Mouse (Mus musculus) MEL (cell line): Measurements from ENCODE around the gene Nuak2. TPM values are rescaled to one million over a fixed set of nuclear protein-coding genes. Genes with fewer than 3 reads are reported as not detected.
A peak's percentile ranks its signal among the peaks of the same experiment; 100 is the strongest.

Experiments
- DNase-seq: peaks from one replicate; pipeline ENCODE4 v3.0.0; 2011; ENCODE audit warnings: low read depth, low spot score
- H3K27ac ChIP-seq: 2 replicates; pipeline ENCODE4 v1.5.1; 2012; ENCODE audit warnings: low read depth, mild to moderate bottlenecking, control low read depth, low read length, moderate library complexity; ENCODE audit not compliant: control insufficient read depth
- H3K27me3 ChIP-seq, 2 experiments: fragments of 150-350 bp in 1 of 2; sonication (generic) in 1 of 2; 2 replicates each; pipeline ENCODE4 v1.6.1; 2012; ENCODE audit warnings: low read length in 2 of 2, mild to moderate bottlenecking in 2 of 2, improper control_type of control experiment in 1 of 2, moderate library complexity in 1 of 2; ENCODE audit not compliant: insufficient read depth in 2 of 2, control insufficient read depth in 1 of 2
- H3K36me3 ChIP-seq, 2 experiments: 2 replicates each; pipeline ENCODE4 v1.6.1; 2012 to 2014; ENCODE audit warnings: low read length in 2 of 2, improper control_type of control experiment in 1 of 2, inconsistent platforms in 1 of 2, mild to moderate bottlenecking in 1 of 2; ENCODE audit not compliant: insufficient read depth in 2 of 2, control insufficient read depth in 1 of 2
- H3K4me1 ChIP-seq, 2 experiments: fragments of 150-350 bp in 1 of 2; sonication (generic) in 1 of 2; 2 replicates each; pipeline ENCODE4 v1.6.1; 2012; ENCODE audit warnings: low read length in 2 of 2, improper control_type of control experiment in 1 of 2, mild to moderate bottlenecking in 1 of 2; ENCODE audit not compliant: insufficient read depth in 2 of 2, control insufficient read depth in 1 of 2
- H3K4me3 ChIP-seq, 2 experiments: fragments of 150-350 bp in 1 of 2; sonication (generic) in 1 of 2; 2 replicates each; pipeline ENCODE4 v1.5.1; 2012; ENCODE audit warnings: low read depth in 2 of 2, low read length in 2 of 2, mild to moderate bottlenecking in 2 of 2, moderate library complexity in 2 of 2, control low read depth in 1 of 2, improper control_type of control experiment in 1 of 2; ENCODE audit not compliant: control insufficient read depth in 1 of 2, insufficient read depth in 1 of 2
- H3K79me2 ChIP-seq: 2 replicates; pipeline ENCODE4 v1.6.1; 2012; ENCODE audit warnings: mild to moderate bottlenecking, low read length, moderate library complexity; ENCODE audit not compliant: control insufficient read depth, poor library complexity, insufficient read depth
- H3K9ac ChIP-seq: 2 replicates; pipeline ENCODE4 v1.6.1; 2012; ENCODE audit warnings: low read depth, mild to moderate bottlenecking, control low read depth, low read length, moderate library complexity; ENCODE audit not compliant: control insufficient read depth, poor library complexity, severe bottlenecking
- H3K9me3 ChIP-seq: fragments of 150-350 bp; sonication (generic); replicated peaks from 2 replicates; pipeline ENCODE4 v1.6.1; 2012; ENCODE audit warnings: mild to moderate bottlenecking, low read length, improper control_type of control experiment, moderate library complexity; ENCODE audit not compliant: insufficient read depth
- CHD1 ChIP-seq: IDR thresholded peaks from 2 replicates; pipeline ENCODE4 v1.6.1; 2012; ENCODE audit warnings: low read depth, mild to moderate bottlenecking, inconsistent platforms, low read length, improper control_type of control experiment
- GATA1 ChIP-seq: IDR thresholded peaks from 2 replicates; pipeline ENCODE4 v1.6.1; 2011; ENCODE audit warnings: low read depth, low read length, improper control_type of control experiment
- HCFC1 ChIP-seq: IDR thresholded peaks from 2 replicates; pipeline ENCODE4 v1.6.1; 2012; ENCODE audit warnings: low read depth, mild to moderate bottlenecking, inconsistent platforms, low read length, improper control_type of control experiment, moderate library complexity
- MEF2A ChIP-seq: IDR thresholded peaks from 2 replicates; pipeline ENCODE4 v1.6.1; 2014; ENCODE audit warnings: low read depth, mild to moderate bottlenecking, inconsistent platforms, low read length, improper control_type of control experiment; ENCODE audit not compliant: poor library complexity, insufficient replicate concordance, severe bottlenecking; ENCODE audit errors: extremely low read depth
- MXI1 ChIP-seq: IDR thresholded peaks from 2 replicates; pipeline ENCODE4 v1.6.1; 2011; ENCODE audit warnings: mild to moderate bottlenecking, low read depth, low read length, improper control_type of control experiment
- MYB ChIP-seq: IDR thresholded peaks from 2 replicates; pipeline ENCODE4 v1.6.1; 2011; ENCODE audit warnings: mild to moderate bottlenecking, low read depth, low read length, improper control_type of control experiment
- MYC ChIP-seq: IDR thresholded peaks from 2 replicates; pipeline ENCODE4 v1.6.1; 2011; ENCODE audit warnings: low read depth, mild to moderate bottlenecking, low read length, improper control_type of control experiment, moderate library complexity
- POLR2AphosphoS5 ChIP-seq: IDR thresholded peaks from 2 replicates; pipeline ENCODE4 v1.6.1; 2012; ENCODE audit warnings: low read depth, borderline replicate concordance, mild to moderate bottlenecking, inconsistent platforms, low read length, moderate library complexity, mixed read lengths
- RAD21 ChIP-seq: IDR thresholded peaks from 2 replicates; pipeline ENCODE4 v1.6.1; 2011; ENCODE audit warnings: mild to moderate bottlenecking, low read depth, low read length, improper control_type of control experiment
- SIN3A ChIP-seq: IDR thresholded peaks from 2 replicates; pipeline ENCODE4 v1.6.1; 2012; ENCODE audit warnings: low read length, improper control_type of control experiment, inconsistent platforms
- UBTF ChIP-seq: IDR thresholded peaks from 2 replicates; pipeline ENCODE4 v1.6.1; 2012; ENCODE audit warnings: low read depth, mild to moderate bottlenecking, inconsistent platforms, low read length, improper control_type of control experiment, moderate library complexity, borderline replicate concordance; ENCODE audit not compliant: insufficient read depth
- USF1 ChIP-seq: IDR thresholded peaks from 2 replicates; pipeline ENCODE4 v1.6.1; 2014; ENCODE audit warnings: low read depth, mild to moderate bottlenecking, inconsistent platforms, low read length, improper control_type of control experiment, moderate library complexity
- ZKSCAN1 ChIP-seq: IDR thresholded peaks from 2 replicates; pipeline ENCODE4 v1.6.1; 2012; ENCODE audit warnings: low read depth, mild to moderate bottlenecking, inconsistent platforms, low read length, improper control_type of control experiment, moderate library complexity
- ZNF384 ChIP-seq: IDR thresholded peaks from 2 replicates; pipeline ENCODE4 v1.6.1; 2012; ENCODE audit warnings: low read depth, mild to moderate bottlenecking, inconsistent platforms, low read length, improper control_type of control experiment
- polyA plus RNA-seq, 2 experiments: library from polyadenylated mRNA; stranded (reverse) in 1 of 2; unstranded in 1 of 2; fragments of >175 nt in 1 of 2; fragments of >200 nt in 1 of 2; gene quantifications; 2 replicates each; pipeline versions ENCODE4 v1.2.1 to v1.2.4; 2012; ENCODE audit warnings: low replicate concordance in 2 of 2, low read depth in 1 of 2; ENCODE audit not compliant: insufficient read length in 2 of 2, insufficient read depth in 1 of 2, missing spikeins in 1 of 2
- total RNA-seq: library from RNA; depleted of rRNA; stranded (reverse); fragments of 300-350 nt; gene quantifications from 2 replicates; pipeline ENCODE4 v1.2.3, GENCODE M21; 2012

Nuak2 gene
- total and polyA plus RNA-seq, 3 experiments, result 3.0 to 3.2 TPM; not detected in 1

DNA sequence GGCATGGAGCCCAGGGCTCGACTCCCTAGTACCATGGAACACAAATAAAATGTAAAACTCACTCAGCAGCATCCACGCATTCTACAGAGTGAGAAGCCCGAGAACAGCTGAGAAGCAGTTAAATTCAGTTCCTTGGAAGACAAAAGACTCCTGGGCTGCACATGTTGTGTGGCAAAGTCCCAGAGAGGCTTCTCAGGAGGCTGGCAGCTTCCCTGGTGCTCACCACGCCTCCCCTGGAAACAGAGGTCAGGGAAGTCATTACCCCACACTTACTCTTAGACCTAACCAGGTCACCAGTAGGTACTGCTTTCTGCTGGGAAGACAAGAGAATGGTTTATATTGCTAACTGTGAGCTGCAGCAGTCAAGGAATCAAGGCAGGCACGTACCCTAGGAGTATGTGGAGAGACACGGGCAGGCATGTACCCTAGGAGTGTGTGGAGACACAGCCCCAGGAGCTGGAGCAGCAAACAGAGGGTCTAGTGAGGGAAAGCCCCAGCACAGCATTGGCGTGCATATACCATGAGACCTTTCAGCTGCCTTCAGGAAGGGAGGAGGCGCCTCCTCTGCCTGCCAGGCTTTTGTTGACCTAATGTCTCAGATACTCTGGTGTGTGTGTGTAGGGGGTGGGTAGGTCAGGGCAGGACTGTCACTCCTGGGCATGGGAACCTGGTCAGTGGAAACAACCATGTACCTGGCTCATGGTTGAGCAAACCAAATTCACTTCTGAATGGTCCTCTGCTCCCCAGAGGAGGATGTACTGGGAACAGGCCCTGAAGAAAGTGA, 55.6 kb downstream of the Nuak2 start:
- no peak for DNase-seq
- no peaks in the 10 kb centered on the region for H3K27me3 ChIP-seq
- TF ChIP-seq MYC, result no peak
- TF ChIP-seq, all 39 proteins: peak for 0
- Histone ChIP-seq H3K36me3 (peaks cover 0 to 37% of the 10 kb centered on the region in 2 experiments; a peak in 2 of 4 replicates), H3K4me3 (no peak overlapping the region), H3K4me1 (peaks cover 16 to 50% of the 10 kb centered on the region in 2 experiments), H3K9ac (no peak overlapping the region), H3K79me2 (no peaks in the 10 kb centered on the region), H3K9me3 (no peaks in the 10 kb centered on the region), H3K27ac (peak overlapping the region; percentile 36)

- DNase-seq, result no peak
- peaks cover 14 to 44% of the 10 kb centered on the region in 2 experiments for H3K4me1 ChIP-seq
- no peaks in the 10 kb centered on the region for H3K9me3 ChIP-seq
- no peaks in the 10 kb centered on the region for H3K79me2 ChIP-seq
- peaks cover 0 to 34% of the 10 kb centered on the region in 2 experiments; a peak in 2 of 4 replicates for H3K36me3 ChIP-seq
- H3K9ac ChIP-seq, result no peak overlapping the region
- TF ChIP-seq ZKSCAN1, result no peak
- no peak for TF ChIP-seq GATA1
- no peak for TF ChIP-seq USF1
- no peak for TF ChIP-seq MYB
- TF ChIP-seq, all 39 proteins: peak for 0
- Histone ChIP-seq H3K27ac (no peak overlapping the region), H3K27me3 (no peaks in the 10 kb centered on the region), H3K4me3 (no peak overlapping the region)
These were observed 56.4 kb downstream of the Nuak2 start for GRCm38 (mm10) chr1:132372354-132372753.

DNA sequence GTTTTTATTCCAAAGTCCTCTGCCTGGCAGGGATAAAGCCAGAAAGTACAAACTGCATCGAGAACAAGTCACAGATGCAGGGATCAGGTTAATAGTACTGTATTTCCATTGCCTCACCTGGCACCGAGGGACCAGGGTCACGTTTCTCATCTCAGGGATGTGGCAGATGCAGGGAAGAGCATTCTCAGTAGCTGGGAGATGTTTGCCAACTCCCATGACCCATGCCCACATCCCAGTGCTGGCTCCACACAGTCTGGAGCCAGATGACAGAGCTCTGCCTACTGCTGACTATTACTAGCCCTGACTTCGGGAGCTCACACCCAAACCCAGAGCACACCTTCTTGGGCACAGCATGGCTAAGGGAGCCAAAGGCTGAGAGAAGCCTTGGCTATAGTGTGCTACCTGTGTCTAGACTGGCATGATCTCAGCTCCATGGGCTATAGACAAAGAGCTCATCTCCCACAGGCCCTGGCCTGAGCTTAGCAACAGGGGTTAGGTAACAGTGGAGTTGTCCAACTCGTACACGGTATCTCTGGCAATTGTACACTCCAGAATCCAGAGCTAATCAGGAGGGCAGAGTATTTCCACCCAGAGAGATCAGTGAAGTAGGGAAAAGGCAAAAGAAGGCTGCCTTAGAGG, 57.1 kb downstream of the Nuak2 start:
- H3K9me3 ChIP-seq, result no peaks in the 10 kb centered on the region
- no peak overlapping the region for H3K9ac ChIP-seq
- TF ChIP-seq GATA1 (no peak), MXI1 (no peak), CHD1 (no peak), SIN3A (no peak), RAD21 (no peak), HCFC1 (no peak), ZKSCAN1 (no peak), UBTF (no peak), POLR2AphosphoS5 (no peak), MEF2A (no peak), ZNF384 (no peak)
- no peaks in the 10 kb centered on the region for H3K27me3 ChIP-seq
- H3K4me1 ChIP-seq, result peaks cover 11 to 46% of the 10 kb centered on the region in 2 experiments
- no peak overlapping the region for H3K27ac ChIP-seq
- H3K79me2 ChIP-seq, result no peaks in the 10 kb centered on the region
- no peak overlapping the region for H3K4me3 ChIP-seq
- DNase-seq, result no peak
- H3K36me3 ChIP-seq, result peaks cover 0 to 33% of the 10 kb centered on the region in 2 experiments; a peak in 2 of 4 replicates
